Mouse (Mus musculus): Measurements from ENCODE around the gene Acot7.

DNA sequence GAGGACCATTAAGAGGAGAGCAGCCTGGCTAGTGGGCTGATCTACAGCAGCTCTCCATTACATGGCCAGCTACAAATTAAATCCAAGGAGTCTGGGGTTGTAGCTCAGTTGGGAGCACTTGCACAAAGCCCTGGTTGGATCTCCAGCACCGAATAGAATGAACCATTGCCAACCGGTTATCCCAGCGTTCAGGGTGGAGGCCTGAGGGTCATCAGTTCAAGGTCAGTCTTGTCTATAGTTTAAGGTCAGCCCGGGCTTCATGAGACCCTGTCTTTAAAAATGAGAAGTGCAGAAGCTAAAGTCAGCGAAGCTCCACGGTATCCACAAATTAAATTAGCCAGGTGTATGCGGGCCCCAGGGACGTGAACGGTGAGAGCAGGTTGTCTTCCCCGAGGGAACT is 7.6 kb upstream of the Acot7 start:
- TF ChIP-seq CTCF (IDR thresholded peaks at IDR 0.05; ENCODE audit: low read depth) (no peak), EP300 (IDR thresholded peaks at IDR 0.05; ENCODE audit: low read depth) (no peak)
